Mouse (Mus musculus) intestine, embryonic 16.5 days (tissue): ENCODE measurements around the gene Gcgr. TPM values are rescaled to one million over a fixed set of nuclear protein-coding genes. Genes with fewer than 3 reads are reported as not detected.

Experiments
- ATAC-seq: fragments of 200-750 bp; cut with Nextera tagmentation; 2 replicates; pipeline ENCODE4 v1.8.0; 2017; ENCODE audit warnings: moderate TSS enrichment, moderate library complexity
- H3K27ac ChIP-seq: fragments of 300-500 bp; sonication (generic); 2 replicates; pipeline ENCODE4 v1.5.1; 2014; ENCODE audit warnings: mild to moderate bottlenecking, low read length
- H3K27me3 ChIP-seq: fragments of 300-500 bp; sonication (generic); replicated peaks from 2 replicates; pipeline ENCODE4 v1.6.1; 2014; ENCODE audit warnings: low read length, control low read depth, mixed read lengths; ENCODE audit not compliant: control insufficient read depth, insufficient read depth
- H3K36me3 ChIP-seq: fragments of 300-500 bp; sonication (generic); 2 replicates; pipeline ENCODE4 v1.6.1; 2014; ENCODE audit warnings: low read length, control low read depth; ENCODE audit not compliant: control insufficient read depth, insufficient read depth
- H3K4me1 ChIP-seq: fragments of 300-500 bp; sonication (generic); 2 replicates; pipeline ENCODE4 v1.6.1; 2014; ENCODE audit warnings: low read length, control low read depth, mixed read lengths; ENCODE audit not compliant: control insufficient read depth, insufficient read depth
- H3K4me2 ChIP-seq: fragments of 300-500 bp; sonication (generic); 2 replicates; pipeline ENCODE4 v1.6.1; 2014; ENCODE audit warnings: low read depth, low read length, control low read depth
- H3K4me3 ChIP-seq: fragments of 300-500 bp; sonication (generic); 2 replicates; pipeline ENCODE4 v1.5.1; 2014; ENCODE audit warnings: mild to moderate bottlenecking, low read length
- H3K9ac ChIP-seq: fragments of 300-500 bp; sonication (generic); 2 replicates; pipeline ENCODE4 v1.6.1; 2014; ENCODE audit warnings: low read depth, low read length
- H3K9me3 ChIP-seq: fragments of 300-500 bp; sonication (generic); 2 replicates; pipeline ENCODE4 v1.6.1; 2016; ENCODE audit warnings: low read length, control low read depth; ENCODE audit not compliant: control insufficient read depth
- WGBS: fragments of 180-500 bp; shearing (Covaris S2); extraction: QIAGEN DNeasy Blood & Tissue Kit; methylation state at CpG from one replicate; pipeline ENCODE4 v1.1.7; 2014; 5-methylcytosine and 5-hydroxymethylcytosine counted together
- polyA plus RNA-seq: library from polyadenylated mRNA; unstranded; fragments of >200 nt; fragmentation: Nextera tagmentation; extraction: Ambion mirVana; gene quantifications from 2 replicates; pipeline ENCODE4 v1.2.1, GENCODE M21; 2015

Gene Gcgr
- polyA plus RNA-seq, 1 experiment from 2014 or later = 0.76 TPM

DNA sequence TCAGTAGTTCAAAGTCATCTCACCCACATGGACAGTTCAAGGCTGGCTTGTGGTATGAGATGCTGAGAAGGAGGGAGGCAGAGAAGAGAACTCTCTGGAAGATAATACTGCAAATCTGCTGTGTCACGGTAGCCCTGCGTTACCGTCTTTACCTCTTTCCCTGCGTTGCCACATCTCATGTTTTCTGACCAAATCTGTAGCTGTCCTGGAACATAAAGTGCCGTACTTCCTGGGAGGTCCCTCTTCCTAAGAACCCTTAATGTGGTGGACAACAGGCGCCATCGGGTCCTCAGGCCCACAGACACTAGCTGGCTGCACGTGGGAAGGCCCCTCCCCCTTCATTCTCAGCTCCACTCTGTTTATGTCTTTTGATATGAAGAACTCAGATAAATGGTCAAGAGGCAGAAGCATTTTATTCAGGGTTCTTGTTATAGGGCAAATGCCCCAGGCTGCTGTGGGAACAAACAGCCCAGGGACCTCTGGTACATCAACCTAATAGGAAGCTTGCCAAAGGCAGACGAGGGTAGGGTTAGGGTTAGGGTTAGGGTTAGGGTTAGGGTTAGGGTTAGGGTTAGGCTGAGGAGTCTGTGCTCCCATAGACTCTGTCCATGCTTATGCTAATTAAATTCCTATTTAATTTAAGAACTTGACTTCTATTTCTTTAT is 2.7 kb upstream of the Gcgr start:
- Histone ChIP-seq H3K9me3 (no peaks in the 10 kb centered on the region), H3K36me3 (no peaks in the 10 kb centered on the region), H3K4me3 (no peak overlapping the region), H3K27ac (no peak overlapping the region), H3K4me2 (no peak overlapping the region), H3K27me3 (peaks cover 38% of the 10 kb centered on the region), H3K4me1 (peaks cover 9% of the 10 kb centered on the region), H3K9ac (no peak overlapping the region)
- no peak for ATAC-seq
- 71% methylated on average over 9 of the region's 9 CpGs for WGBS

DNA sequence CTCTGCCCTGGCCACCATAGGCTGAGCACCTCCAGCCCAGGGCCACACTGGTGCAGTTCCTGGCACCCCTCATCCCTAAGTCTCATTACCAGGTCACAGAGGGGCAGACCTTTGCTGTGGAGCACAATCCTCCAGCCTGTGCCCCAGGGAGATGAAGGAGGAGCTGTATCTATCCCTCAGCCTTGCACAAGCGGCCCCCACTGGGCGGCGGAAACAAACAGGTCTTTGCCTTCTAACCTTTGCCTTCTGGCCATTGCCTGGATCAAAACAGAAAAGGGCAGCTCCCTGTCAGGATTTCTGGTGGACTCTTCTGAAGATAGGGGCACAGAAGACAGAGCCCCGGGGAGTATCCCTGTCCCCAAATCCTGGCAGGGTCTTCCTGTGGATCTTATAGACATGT is 1.6 kb upstream of the Gcgr start:
- H3K9me3 ChIP-seq = no peaks in the 10 kb centered on the region
- peaks cover 44% of the 10 kb centered on the region for H3K27me3 ChIP-seq
- H3K4me1 ChIP-seq = peaks cover 9% of the 10 kb centered on the region
- H3K27ac ChIP-seq = no peak overlapping the region
- no peak overlapping the region for H3K9ac ChIP-seq
- 66% methylated on average over 4 of the region's 4 CpGs for WGBS
- no peak overlapping the region for H3K4me2 ChIP-seq
- ATAC-seq = no peak
- H3K4me3 ChIP-seq = no peak overlapping the region
- H3K36me3 ChIP-seq = no peaks in the 10 kb centered on the region

DNA sequence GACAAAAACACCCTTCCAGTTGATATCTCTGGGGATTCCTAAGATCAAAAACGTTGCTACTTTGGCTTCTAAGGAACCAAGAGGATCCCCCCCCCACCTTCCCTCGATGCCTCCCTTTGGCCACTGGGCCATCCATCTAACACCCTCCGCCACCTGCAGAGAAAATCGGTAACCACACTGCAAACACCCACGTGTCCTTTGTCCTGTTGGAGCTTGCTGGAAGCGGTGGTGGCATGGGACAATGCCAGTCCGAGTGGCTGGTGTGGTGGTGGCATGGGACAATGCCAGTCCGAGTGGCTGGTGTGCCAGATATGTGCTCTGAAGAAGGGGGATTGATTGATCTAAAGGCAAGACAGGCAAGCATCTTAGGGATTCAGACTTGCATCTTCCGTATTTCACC is 1.1 kb downstream of the Gcgr start:
- peaks cover 44% of the 10 kb centered on the region for H3K27me3 ChIP-seq
- H3K27ac ChIP-seq = no peak overlapping the region
- H3K36me3 ChIP-seq = no peaks in the 10 kb centered on the region
- H3K9me3 ChIP-seq = no peaks in the 10 kb centered on the region
- H3K4me3 ChIP-seq = no peak overlapping the region
- ATAC-seq = no peak
- peaks cover 9% of the 10 kb centered on the region for H3K4me1 ChIP-seq
- 31% methylated on average over 9 of the region's 9 CpGs for whole genome bisulfite sequencing
- no peak overlapping the region for H3K4me2 ChIP-seq
- H3K9ac ChIP-seq = no peak overlapping the region

DNA sequence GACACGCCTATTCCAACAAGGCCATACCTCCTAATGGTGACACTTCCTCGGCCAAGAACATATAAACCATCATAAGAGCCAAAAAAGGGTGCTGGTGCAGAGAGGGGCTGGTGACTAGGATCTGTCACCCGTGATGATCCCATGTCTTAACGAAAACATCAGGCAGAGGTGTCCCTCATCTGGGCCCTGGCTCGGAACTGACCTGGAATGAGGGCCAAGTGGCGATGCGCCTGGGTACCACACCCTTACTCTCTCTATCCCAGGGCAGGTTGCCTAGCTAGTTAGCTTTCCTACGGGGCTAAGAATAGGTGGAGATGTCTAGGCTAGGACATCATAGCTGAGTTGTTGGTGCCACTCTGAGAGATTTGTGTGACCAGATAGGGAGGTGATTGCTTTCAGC is 3.6 kb downstream of the Gcgr start:
- H3K27me3 ChIP-seq = peaks cover 37% of the 10 kb centered on the region
- WGBS = 83% methylated on average over 8 of the region's 8 CpGs

DNA sequence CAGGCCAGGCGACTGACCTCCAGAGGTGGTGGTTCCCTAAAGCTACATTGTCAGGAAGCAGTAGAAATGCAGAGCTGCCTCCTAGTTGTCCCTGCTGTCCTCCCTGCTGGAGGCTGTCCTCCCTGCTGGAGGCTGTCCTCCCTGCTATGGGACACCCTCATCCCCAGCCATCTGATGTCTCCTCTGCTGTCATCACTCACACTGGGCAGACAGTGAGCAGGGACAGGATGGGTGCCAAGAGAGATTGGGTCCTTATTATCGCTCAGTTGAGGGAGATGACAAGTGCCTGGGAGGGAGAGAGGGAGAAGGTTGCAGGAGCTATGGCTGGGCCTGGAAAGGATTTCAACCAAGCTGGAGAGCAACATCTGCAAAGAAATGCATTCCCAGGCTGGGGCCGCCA is 4.6 kb downstream of the Gcgr start:
- ATAC-seq = no peak
- Histone ChIP-seq H3K36me3 (no peaks in the 10 kb centered on the region), H3K4me1 (peaks cover 27% of the 10 kb centered on the region), H3K27ac (no peak overlapping the region), H3K27me3 (peaks cover 26% of the 10 kb centered on the region), H3K9ac (no peak overlapping the region), H3K9me3 (no peaks in the 10 kb centered on the region), H3K4me2 (no peak overlapping the region), H3K4me3 (no peak overlapping the region)
- WGBS = 75% methylated on average over 3 of the region's 3 CpGs

More for the DNA sequence above, 3.6 kb downstream of the Gcgr start:
- no peak overlapping the region for H3K27ac ChIP-seq
- peaks cover 17% of the 10 kb centered on the region for H3K4me1 ChIP-seq
- H3K9me3 ChIP-seq = no peaks in the 10 kb centered on the region
- no peak overlapping the region for H3K4me3 ChIP-seq
- H3K9ac ChIP-seq = no peak overlapping the region
- H3K4me2 ChIP-seq = no peak overlapping the region
- ATAC-seq = no peak
- H3K36me3 ChIP-seq = no peaks in the 10 kb centered on the region

DNA sequence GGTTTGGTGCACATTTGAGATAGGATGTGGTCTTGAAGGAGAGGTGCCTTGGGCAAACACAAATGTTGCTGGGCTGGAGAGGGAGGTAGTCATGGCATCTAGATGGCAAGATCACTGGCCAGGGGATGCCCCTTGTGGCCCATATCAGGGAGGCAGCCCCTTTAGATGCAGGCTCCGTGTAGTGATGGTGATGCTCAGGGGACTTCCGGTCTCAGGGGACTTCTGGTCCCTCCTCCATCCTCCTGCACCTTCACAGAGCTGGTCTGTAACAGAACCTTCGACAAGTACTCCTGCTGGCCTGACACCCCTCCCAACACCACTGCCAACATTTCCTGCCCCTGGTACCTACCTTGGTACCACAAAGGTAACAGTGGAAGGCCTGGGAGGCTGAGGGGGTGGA is 5.3 kb downstream of the Gcgr start:
- Histone ChIP-seq H3K27me3 (peaks cover 20% of the 10 kb centered on the region), H3K27ac (no peak overlapping the region), H3K9ac (no peak overlapping the region), H3K9me3 (no peaks in the 10 kb centered on the region), H3K36me3 (no peaks in the 10 kb centered on the region), H3K4me3 (no peak overlapping the region), H3K4me2 (no peak overlapping the region), H3K4me1 (peaks cover 26% of the 10 kb centered on the region)
- 77% methylated on average over 3 of the region's 3 CpGs for WGBS
- no peak for ATAC-seq

DNA sequence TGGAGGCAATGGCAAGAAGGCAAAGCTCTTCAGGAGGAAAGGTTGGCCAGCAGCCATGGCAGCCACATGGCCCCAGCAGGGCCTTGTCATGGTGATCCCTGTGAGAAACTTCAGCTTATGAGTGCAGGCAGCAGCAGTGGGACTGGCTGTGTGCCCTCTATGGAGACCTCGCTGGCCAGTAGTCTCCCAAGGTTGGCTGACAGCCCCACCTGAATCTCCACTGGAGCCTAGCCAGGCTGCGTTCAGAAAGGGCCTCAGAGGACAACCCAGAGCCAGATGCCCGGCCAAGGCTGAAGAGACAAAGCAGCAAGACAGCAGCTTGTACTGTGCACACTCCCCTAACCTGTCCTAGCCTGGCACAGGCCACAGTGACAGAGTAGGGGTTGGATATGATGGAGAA is 8.0 kb downstream of the Gcgr start:
- Histone ChIP-seq H3K9ac (peak overlapping the region; percentile 44; the same call in 1 of the 2 replicates), H3K4me2 (no peak overlapping the region), H3K9me3 (no peaks in the 10 kb centered on the region), H3K36me3 (peaks cover 8% of the 10 kb centered on the region), H3K4me3 (no peak overlapping the region), H3K27me3 (no peaks in the 10 kb centered on the region; the same call in 1 of the 2 replicates), H3K27ac (peak overlapping the region; percentile 49; the same call in 1 of the 2 replicates), H3K4me1 (peaks cover 24% of the 10 kb centered on the region)
- WGBS = 71% methylated on average over 3 of the region's 3 CpGs
- ATAC-seq = no peak

DNA sequence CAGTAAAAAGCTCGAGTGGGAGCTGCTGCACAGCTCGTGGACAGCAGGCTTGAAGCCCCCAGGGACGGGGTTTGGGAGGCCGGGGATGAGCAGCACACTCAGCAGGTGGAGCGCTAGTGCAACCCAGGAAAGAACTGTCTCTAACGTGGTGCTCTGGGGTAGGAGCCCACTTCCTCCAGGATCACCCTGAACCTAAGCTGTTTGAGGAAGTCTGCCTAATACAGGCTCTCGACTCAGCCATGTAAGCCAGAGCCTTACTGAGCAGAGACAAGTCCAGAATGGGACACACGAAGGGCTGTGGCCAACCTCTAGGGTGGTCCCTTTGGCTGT is 8.4 kb downstream of the Gcgr start:
- H3K9me3 ChIP-seq = no peaks in the 10 kb centered on the region
- no peak overlapping the region for H3K4me2 ChIP-seq
- H3K27me3 ChIP-seq = no peaks in the 10 kb centered on the region
- no peak overlapping the region for H3K4me3 ChIP-seq
- ATAC-seq = no peak
- peaks cover 8% of the 10 kb centered on the region for H3K36me3 ChIP-seq
- peaks cover 24% of the 10 kb centered on the region for H3K4me1 ChIP-seq
- WGBS = 40% methylated on average over 8 of the region's 8 CpGs
- peak overlapping the region; percentile 49; the same call in 1 of the 2 replicates for H3K27ac ChIP-seq
- peak overlapping the region; percentile 44; the same call in 1 of the 2 replicates for H3K9ac ChIP-seq

DNA sequence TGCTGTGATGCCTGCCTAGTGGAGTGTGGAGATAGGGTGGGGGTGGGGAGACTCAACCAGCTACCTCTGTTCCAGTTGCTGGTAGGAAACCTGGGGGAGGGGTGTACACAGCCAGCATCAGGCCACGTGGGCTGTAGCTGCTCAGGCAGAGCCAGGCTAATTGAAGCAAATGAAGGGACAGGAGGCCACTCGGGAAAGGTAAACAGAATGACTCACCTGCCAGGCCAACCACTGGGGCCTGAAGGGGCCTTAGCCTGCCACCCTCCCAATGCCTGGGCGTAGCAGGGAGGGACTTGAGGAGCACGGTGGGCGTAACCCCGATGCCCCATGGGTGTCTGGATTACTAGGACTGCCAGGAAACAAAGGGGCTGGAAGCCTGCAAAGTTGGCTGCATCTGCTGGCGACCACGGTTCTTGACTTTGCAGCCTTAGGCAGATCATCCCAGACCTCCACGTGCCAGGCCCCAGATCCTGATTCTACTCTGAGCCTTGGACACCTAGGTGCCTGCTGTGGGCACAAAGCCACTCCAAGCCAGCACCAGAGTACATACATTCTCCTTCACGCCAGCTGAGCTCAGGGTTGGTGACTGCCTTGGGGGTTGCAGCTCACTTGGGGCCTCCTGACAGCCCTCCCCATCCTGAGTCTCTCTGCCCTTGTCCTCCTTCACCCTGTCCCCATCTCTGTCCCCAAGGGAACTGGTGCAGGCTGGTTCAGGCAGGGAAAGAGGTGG is 9.0 kb downstream of the Gcgr start:
- no peak overlapping the region for H3K4me3 ChIP-seq
- peak; percentile 92 for ATAC-seq
- H3K4me1 ChIP-seq = peaks cover 24% of the 10 kb centered on the region
- peaks cover 11% of the 10 kb centered on the region for H3K36me3 ChIP-seq
- 0 out of 2 replicates have a peak overlapping the region, but pooled peaks have one; percentile 44 for H3K9ac ChIP-seq
- peak overlapping the region; percentile 72 for H3K27ac ChIP-seq
- 21% methylated on average over 10 of the region's 10 CpGs for WGBS
- H3K4me2 ChIP-seq = peak overlapping the region; percentile 17; the same call in 1 of the 2 replicates
- H3K27me3 ChIP-seq = no peaks in the 10 kb centered on the region
- no peaks in the 10 kb centered on the region for H3K9me3 ChIP-seq
